Mouse (Mus musculus) megakaryocyte, embryonic 14.5 days (primary cell): ENCODE measurements around the gene Amh. TPM values are rescaled to one million over a fixed set of nuclear protein-coding genes. Genes with fewer than 3 reads are reported as not detected.

Experiments used
- H3K27me3 ChIP-seq: replicated peaks from 2 replicates; pipeline ENCODE3; 2012; ENCODE audit warnings: inconsistent platforms
- H3K36me3 ChIP-seq: replicated peaks from 2 replicates; pipeline ENCODE3; 2012; ENCODE audit warnings: low read length, inconsistent platforms, mixed read lengths
- H3K4me1 ChIP-seq: 2 replicates; pipeline ENCODE4 v1.6.1; 2012; ENCODE audit warnings: inconsistent platforms
- H3K4me3 ChIP-seq: replicated peaks from 2 replicates; pipeline ENCODE3; 2012; ENCODE audit warnings: moderate library complexity, mild to moderate bottlenecking, inconsistent platforms
- H3K9me3 ChIP-seq: 2 replicates; pipeline ENCODE4 v1.6.1; 2012; ENCODE audit warnings: inconsistent platforms
- FLI1 ChIP-seq: IDR thresholded peaks from 2 replicates; pipeline ENCODE4 v1.6.1; 2012; ENCODE audit warnings: low read length, inconsistent platforms, mixed read lengths
- GATA1 ChIP-seq: IDR thresholded peaks from 3 replicates; pipeline ENCODE4 v1.6.1; 2012; ENCODE audit warnings: mixed read lengths, low read length, inconsistent platforms, borderline replicate concordance
- polyA plus RNA-seq: library from polyadenylated mRNA; stranded (reverse); fragments of >175 nt; gene quantifications from 2 replicates; pipeline ENCODE4 v1.2.3, GENCODE M21; 2012; ENCODE audit warnings: low replicate concordance; ENCODE audit not compliant: insufficient read depth

Gene Amh
- polyA plus RNA-seq, 1 experiment: 1.1 TPM

GRCm38 (mm10) chr10:80848571-80848970 lies 43.5 kb downstream of the Amh start:
- H3K27me3 ChIP-seq: peaks cover 37% of the 10 kb centered on the region
- peaks cover 34% of the 10 kb centered on the region for H3K36me3 ChIP-seq
- H3K9me3 ChIP-seq: no peaks in the 10 kb centered on the region
- TF ChIP-seq FLI1: no peak
- TF ChIP-seq GATA1: no peak
- H3K4me3 ChIP-seq: peak overlapping the region; percentile 71
- peaks cover 38% of the 10 kb centered on the region for H3K4me1 ChIP-seq

- Histone ChIP-seq H3K36me3 (peaks cover 44% of the 10 kb centered on the region), H3K27me3 (no peaks in the 10 kb centered on the region), H3K9me3 (no peaks in the 10 kb centered on the region), H3K4me3 (peak within 1 kb of the TSS; percentile 100), H3K4me1 (peaks cover 68% of the 10 kb centered on the region)
- TF ChIP-seq FLI1: no peak
- no peak for TF ChIP-seq GATA1
Measured at GRCm38 (mm10) chr10:80854913-80855748, 50.1 kb downstream of the Amh start, which contains the start of the genes Lsm7 and Sppl2b. Lsm7 (minus strand) TSS chr10:80855209. Sppl2b (plus strand) TSS chr10:80855275.

- H3K9me3 ChIP-seq: no peaks in the 10 kb centered on the region
- TF ChIP-seq FLI1 (no peak), GATA1 (no peak)
- peak overlapping the region; percentile 100 for H3K4me3 ChIP-seq
- H3K4me1 ChIP-seq: peaks cover 69% of the 10 kb centered on the region
- peaks cover 41% of the 10 kb centered on the region for H3K36me3 ChIP-seq
- H3K27me3 ChIP-seq: no peaks in the 10 kb centered on the region
Measured at GRCm38 (mm10) chr10:80855749-80856073, 50.7 kb downstream of the Amh start.

GRCm38 (mm10) chr10:80856267-80856666 lies 51.2 kb downstream of the Amh start:
- H3K4me3 ChIP-seq: peak overlapping the region; percentile 100
- peaks cover 42% of the 10 kb centered on the region for H3K36me3 ChIP-seq
- H3K27me3 ChIP-seq: no peaks in the 10 kb centered on the region
- no peaks in the 10 kb centered on the region for H3K9me3 ChIP-seq
- TF ChIP-seq FLI1 (no peak), GATA1 (no peak)
- H3K4me1 ChIP-seq: peaks cover 75% of the 10 kb centered on the region

- no peaks in the 10 kb centered on the region for H3K27me3 ChIP-seq
- peak overlapping the region; percentile 47 for H3K4me3 ChIP-seq
- H3K4me1 ChIP-seq: peaks cover 74% of the 10 kb centered on the region
- peaks cover 42% of the 10 kb centered on the region for H3K36me3 ChIP-seq
- TF ChIP-seq FLI1 (no peak), GATA1 (no peak)
- H3K9me3 ChIP-seq: no peaks in the 10 kb centered on the region
Measured at GRCm38 (mm10) chr10:80856908-80857307, 51.9 kb downstream of the Amh start.

Other genes starting within 250 kb of the Amh start
- gene Rexo1, start 243.7 kb upstream of the Amh start, polyA plus RNA-seq: 81.2 and 149 TPM in 2 replicates
- gene Klf16, start 227.9 kb upstream of the Amh start, polyA plus RNA-seq: 35.6 and 98.1 TPM in 2 replicates
- 581 and 2,064 TPM in 2 replicates for gene Abhd17a, start 214.9 kb upstream of the Amh start, polyA plus RNA-seq
- 19.2 and 31.4 TPM in 2 replicates for gene Scamp4, start 202.4 kb upstream of the Amh start, polyA plus RNA-seq
- 5.7 and 13.7 TPM in 2 replicates for gene Adat3, start 202.4 kb upstream of the Amh start, polyA plus RNA-seq
- gene Gm49322, start 199.2 kb upstream of the Amh start, polyA plus RNA-seq: not detected in 2 replicates
- gene Csnk1g2, start 182.4 kb upstream of the Amh start, polyA plus RNA-seq: 476 and 617 TPM in 2 replicates
- gene Btbd2, start 148.2 kb upstream of the Amh start, polyA plus RNA-seq: 91.6 and 121 TPM in 2 replicates
- 472 and 996 TPM in 2 replicates for gene Mknk2, start 127.1 kb upstream of the Amh start, polyA plus RNA-seq
- gene Mob3a, start 103.3 kb upstream of the Amh start, polyA plus RNA-seq: 61.8 and 135 TPM in 2 replicates
- 19.4 and 27.8 TPM in 2 replicates for gene Izumo4, start 103.1 kb upstream of the Amh start, polyA plus RNA-seq
- 10.9 and 24.8 TPM in 2 replicates for gene Ap3d1, start 63.0 kb upstream of the Amh start, polyA plus RNA-seq
- 35.3 and 88.7 TPM in 2 replicates for gene Dot1l, start 50.0 kb upstream of the Amh start, polyA plus RNA-seq
- gene Sf3a2, start 7.0 kb upstream of the Amh start, polyA plus RNA-seq: 413 and 1,110 TPM in 2 replicates
- gene Plekhj1, start 6.6 kb upstream of the Amh start, polyA plus RNA-seq: 184 and 251 TPM in 2 replicates
- not detected in 2 replicates for gene Jsrp1, start 8.3 kb downstream of the Amh start, polyA plus RNA-seq
- 2,272 and 5,289 TPM in 2 replicates for gene Oaz1, start 21.4 kb downstream of the Amh start, polyA plus RNA-seq
- 0.04 TPM in 1 of 2 replicates, not detected in the other for gene Lingo3, start 38.8 kb downstream of the Amh start, polyA plus RNA-seq
- 6.8 and 219 TPM in 2 replicates for gene Lsm7, start 50.0 kb downstream of the Amh start, polyA plus RNA-seq
- gene Sppl2b, start 50.0 kb downstream of the Amh start, polyA plus RNA-seq: 33.4 and 118 TPM in 2 replicates
- 0.08 TPM in 1 of 2 replicates, not detected in the other for gene Tmprss9, start 66.6 kb downstream of the Amh start, polyA plus RNA-seq
- gene Timm13, start 95.7 kb downstream of the Amh start, polyA plus RNA-seq: 88.8 and 345 TPM in 2 replicates
- gene Lmnb2, start 113.0 kb downstream of the Amh start, polyA plus RNA-seq: 11.8 and 16.6 TPM in 2 replicates
- gene Gadd45b, start 124.8 kb downstream of the Amh start, polyA plus RNA-seq: 29.3 and 96.0 TPM in 2 replicates
- 0.41 and 1.1 TPM in 2 replicates for gene Gng7, start 209.7 kb downstream of the Amh start, polyA plus RNA-seq
- gene Diras1, start 220.4 kb downstream of the Amh start, polyA plus RNA-seq: 0.06 TPM in 1 of 2 replicates, not detected in the other
- 1.9 and 7.5 TPM in 2 replicates for gene Slc39a3, start 232.2 kb downstream of the Amh start, polyA plus RNA-seq